Mouse (Mus musculus): Measurements from ENCODE around the gene Gnaq. TPM values are rescaled to one million over a fixed set of nuclear protein-coding genes. Genes with fewer than 3 reads are reported as not detected.

Gene Gnaq
- polyA plus RNA-seq, 1 experiment from 2014 or later, result 76.6 TPM

DNA sequence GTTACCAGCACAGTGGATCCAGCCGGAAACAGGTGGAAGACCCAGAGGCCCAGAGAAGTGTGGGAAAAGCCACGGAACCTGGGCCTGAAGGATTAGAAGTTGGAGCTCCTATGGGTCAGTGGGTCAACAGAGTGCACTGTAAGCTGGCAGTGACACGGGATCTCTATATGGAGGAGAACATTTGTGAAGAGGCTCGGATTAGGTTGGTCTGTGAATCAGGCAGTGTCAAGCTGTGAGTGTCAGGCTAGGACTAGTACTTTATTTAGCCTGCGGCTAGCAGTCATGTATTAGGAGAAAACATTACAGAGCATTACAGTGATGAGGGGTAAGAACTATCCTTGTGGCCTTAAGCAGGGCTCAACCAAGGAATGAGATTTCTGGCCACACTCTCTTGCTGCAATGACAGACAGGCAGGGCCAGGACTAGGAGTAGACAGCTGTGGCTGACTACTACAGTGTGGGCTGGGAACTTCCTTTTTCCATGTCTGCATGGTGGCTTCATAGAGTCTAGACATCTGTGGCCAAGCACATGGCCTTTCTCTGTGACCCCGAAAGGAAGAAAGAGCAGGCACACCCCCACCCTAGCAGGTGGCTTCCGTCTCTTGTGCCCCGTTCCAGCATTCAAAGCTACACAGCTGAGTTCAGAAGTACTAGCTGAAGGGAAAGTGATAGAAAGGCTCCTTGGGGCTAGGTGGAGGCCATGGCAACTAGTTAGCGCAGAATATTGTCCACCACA, 240.3 kb downstream of the Gnaq start:
- TF ChIP-seq CTCF (IDR thresholded peaks at IDR 0.05), result no peak
- in situ Hi-C loops (cut with MboI; ENCODE audit: low pct_unique_long_range_greater_than_20kb), result no loop called here
- POLR2A ChIA-PET, result interaction anchor here (0.5 to 0.6 kb wide), 2 partner anchors 13 to 432 kb away, joined by 3 to 4 read pairs; no protein-coding TSS in a partner anchor
- no peak for DNase-seq (ENCODE audit: low read depth, low spot score)
- CTCF ChIA-PET, result interaction anchor here (1.5 kb wide), 1 partner anchor 13 kb away, joined by 3 read pairs; no protein-coding TSS in a partner anchor
- ATAC-seq, result no peak
- H3K27me3 ChIP-seq, result no peaks in the 10 kb centered on the region

GRCm38 (mm10) chr19:16375881-16376280, 243.2 kb downstream of the Gnaq start:
- ATAC-seq, result no peak
- no peaks in the 10 kb centered on the region for H3K27me3 ChIP-seq
- no peak for TF ChIP-seq CTCF (IDR thresholded peaks at IDR 0.05)
- in situ Hi-C loops (cut with MboI; ENCODE audit: low pct_unique_long_range_greater_than_20kb), result no loop called here
- DNase-seq (ENCODE audit: low read depth, low spot score), result no peak
- POLR2A ChIA-PET, result no interaction called here
- CTCF ChIA-PET, result no interaction called here

DNA sequence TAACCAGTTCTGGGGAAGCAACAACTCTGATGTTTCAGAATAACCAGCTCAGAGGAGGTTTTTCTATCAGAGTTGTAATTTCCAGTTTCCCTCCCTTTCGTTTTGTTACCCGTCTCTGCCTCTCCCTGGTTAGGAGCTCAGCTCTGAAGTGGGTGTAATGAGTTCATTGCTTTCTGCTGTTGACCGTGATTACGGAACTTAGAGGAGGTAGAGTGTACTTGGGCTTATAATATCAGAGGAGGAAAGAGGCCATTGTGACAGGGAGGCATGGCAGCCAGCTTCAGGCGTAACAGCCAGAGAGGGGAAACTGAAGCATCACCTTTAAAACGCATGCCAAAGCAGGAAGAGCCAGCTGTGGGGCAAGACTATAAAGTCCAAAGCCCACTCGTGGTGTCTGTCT, 245.9 kb downstream of the Gnaq start:
- in situ Hi-C loops (cut with MboI; ENCODE audit: low pct_unique_long_range_greater_than_20kb), result no loop called here
- DNase-seq (ENCODE audit: low read depth, low spot score) (no peak), ATAC-seq (no peak)
- ChIA-PET POLR2A (no interaction called here), CTCF (no interaction called here)
- H3K27me3 ChIP-seq, result no peaks in the 10 kb centered on the region
- no peak for TF ChIP-seq CTCF (IDR thresholded peaks at IDR 0.05)

DNA sequence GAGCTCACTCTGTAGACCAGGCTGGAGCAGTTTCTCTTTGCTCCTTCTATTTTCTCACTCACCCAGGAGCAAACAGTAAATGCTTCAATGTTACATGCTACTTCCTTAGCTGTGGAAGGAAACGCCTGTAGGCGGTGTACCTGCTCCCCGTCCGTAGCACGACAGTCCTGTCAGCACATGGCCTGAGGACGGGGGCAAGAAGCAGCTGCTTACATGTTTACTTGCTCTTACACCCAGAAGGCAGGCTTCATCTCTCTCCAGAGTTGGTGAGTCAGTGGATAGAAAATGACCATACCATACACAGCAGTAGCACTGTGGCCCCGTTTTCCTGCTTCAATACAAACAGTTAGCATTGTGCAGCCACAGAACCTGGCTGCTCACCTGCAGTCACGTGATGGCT, 247.1 kb downstream of the Gnaq start:
- CTCF ChIA-PET, result no interaction called here
- ATAC-seq (no peak), DNase-seq (ENCODE audit: low read depth, low spot score) (no peak)
- in situ Hi-C loops (cut with MboI; ENCODE audit: low pct_unique_long_range_greater_than_20kb), result no loop called here
- POLR2A ChIA-PET, result interaction anchor here (0.7 kb wide), 1 partner anchor 9 kb away, joined by 4 read pairs; no protein-coding TSS in a partner anchor
- no peak for TF ChIP-seq CTCF (IDR thresholded peaks at IDR 0.05)
- no peaks in the 10 kb centered on the region for H3K27me3 ChIP-seq

DNA sequence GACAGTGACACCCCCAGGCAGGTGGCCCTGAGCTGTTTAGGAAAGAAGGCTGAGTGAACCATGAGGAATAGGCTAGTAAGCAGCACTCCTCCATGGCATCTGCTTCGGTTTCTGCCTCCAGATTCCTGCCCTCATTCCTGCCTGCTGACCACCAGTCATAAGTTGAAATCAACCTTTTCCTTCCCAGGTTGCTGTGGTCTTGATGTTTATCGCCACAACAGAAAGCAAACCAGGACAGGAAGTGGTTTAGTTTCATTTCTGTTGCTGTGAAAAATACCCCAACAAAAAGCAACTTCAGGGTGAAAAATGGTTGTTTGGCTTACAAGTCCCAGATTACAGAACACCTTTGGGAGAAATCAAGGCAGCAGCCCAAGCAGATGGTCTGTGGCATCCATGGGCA, 249.8 kb downstream of the Gnaq start:
- no peak for ATAC-seq
- POLR2A ChIA-PET, result no interaction called here

GRCm38 (mm10) chr19:16383127-16383526, 250.5 kb downstream of the Gnaq start:
- TF ChIP-seq CTCF (IDR thresholded peaks at IDR 0.05), result no peak
- no peak for DNase-seq (ENCODE audit: low read depth, low spot score)

More for the DNA sequence above, 249.8 kb downstream of the Gnaq start:
- no peaks in the 10 kb centered on the region for H3K27me3 ChIP-seq
- in situ Hi-C loops (cut with MboI; ENCODE audit: low pct_unique_long_range_greater_than_20kb), result no loop called here
- no peak for DNase-seq (ENCODE audit: low read depth, low spot score)
- CTCF ChIA-PET, result no interaction called here
- no peak for TF ChIP-seq CTCF (IDR thresholded peaks at IDR 0.05)

GRCm38 (mm10) chr19:16384094-16384493, 251.5 kb downstream of the Gnaq start:
- DNase-seq (ENCODE audit: low read depth, low spot score), result no peak
- POLR2A ChIA-PET, result no interaction called here
- TF ChIP-seq CTCF (IDR thresholded peaks at IDR 0.05), result no peak

More at GRCm38 (mm10) chr19:16383127-16383526, 250.5 kb downstream of the Gnaq start:
- in situ Hi-C loops (cut with MboI; ENCODE audit: low pct_unique_long_range_greater_than_20kb), result no loop called here
- POLR2A ChIA-PET, result interaction anchor here (0.6 kb wide), 1 partner anchor 347 kb away, joined by 11 read pairs; no protein-coding TSS in a partner anchor
- ATAC-seq, result no peak
- CTCF ChIA-PET, result no interaction called here
- H3K27me3 ChIP-seq, result no peaks in the 10 kb centered on the region

GRCm38 (mm10) chr19:16384957-16385356, 252.3 kb downstream of the Gnaq start:
- TF ChIP-seq CTCF (IDR thresholded peaks at IDR 0.05), result no peak
- POLR2A ChIA-PET, result interaction anchor here (1.1 kb wide), 1 partner anchor 213 kb away, joined by 3 read pairs; no protein-coding TSS in a partner anchor
- ATAC-seq (no peak), DNase-seq (ENCODE audit: low read depth, low spot score) (no peak)
- CTCF ChIA-PET, result interaction anchor here (0.8 to 1.2 kb wide), 3 partner anchors 16 to 29 kb away, joined by 3 to 5 read pairs (median 3); no protein-coding TSS in a partner anchor
- in situ Hi-C loops (cut with MboI; ENCODE audit: low pct_unique_long_range_greater_than_20kb), result no loop called here
- no peaks in the 10 kb centered on the region for H3K27me3 ChIP-seq

More at GRCm38 (mm10) chr19:16384094-16384493, 251.5 kb downstream of the Gnaq start:
- no peaks in the 10 kb centered on the region for H3K27me3 ChIP-seq
- in situ Hi-C loops (cut with MboI; ENCODE audit: low pct_unique_long_range_greater_than_20kb), result no loop called here
- no peak for ATAC-seq
- CTCF ChIA-PET, result no interaction called here

DNA sequence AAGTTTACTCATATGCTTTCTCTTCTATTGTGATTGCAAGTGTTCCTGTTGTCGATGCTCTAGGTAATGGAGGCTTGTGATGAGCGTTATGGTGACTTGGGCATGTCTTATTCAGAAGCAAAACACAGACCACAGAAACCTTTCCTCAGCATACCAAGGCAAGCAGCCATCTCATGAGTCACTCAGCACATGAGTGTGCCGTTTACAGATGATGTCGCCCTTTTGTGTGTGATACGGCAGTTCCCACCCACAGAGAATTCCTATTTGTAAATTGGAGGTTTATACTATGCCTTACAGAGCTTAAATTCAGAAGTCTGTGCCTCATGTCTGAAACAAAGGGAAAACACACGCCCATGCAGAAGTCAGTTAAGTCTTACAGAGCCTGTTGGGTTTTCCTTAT, 253.9 kb downstream of the Gnaq start:
- in situ Hi-C loops (cut with MboI; ENCODE audit: low pct_unique_long_range_greater_than_20kb), result no loop called here

GRCm38 (mm10) chr19:16390192-16390795, 257.7 kb downstream of the Gnaq start:
- in situ Hi-C loops (cut with MboI; ENCODE audit: low pct_unique_long_range_greater_than_20kb), result no loop called here
- no peaks in the 10 kb centered on the region for H3K27me3 ChIP-seq
- TF ChIP-seq CTCF (IDR thresholded peaks at IDR 0.05), result no peak
- ChIA-PET CTCF (interaction anchor here (1.0 kb wide), 1 partner anchor 11 kb away, joined by 3 read pairs; no protein-coding TSS in a partner anchor), POLR2A (no interaction called here)
- no peak for DNase-seq (ENCODE audit: low read depth, low spot score)
- no peak for ATAC-seq

More for the DNA sequence above, 253.9 kb downstream of the Gnaq start:
- no peaks in the 10 kb centered on the region for H3K27me3 ChIP-seq
- ChIA-PET CTCF (interaction anchor here (0.9 to 2.0 kb wide), 4 partner anchors 13 to 213 kb away, joined by 3 to 9 read pairs (median 4); no protein-coding TSS in a partner anchor), POLR2A (no interaction called here)
- DNase-seq (ENCODE audit: low read depth, low spot score), result peak; percentile 82
- TF ChIP-seq CTCF (IDR thresholded peaks at IDR 0.05), result no peak
- peak; percentile 98 for ATAC-seq

GRCm38 (mm10) chr19:16394381-16394780, 261.8 kb downstream of the Gnaq start:
- TF ChIP-seq CTCF (IDR thresholded peaks at IDR 0.05), result no peak
- H3K27me3 ChIP-seq, result no peaks in the 10 kb centered on the region
- ChIA-PET POLR2A (no interaction called here), CTCF (interaction anchor here (1.0 to 1.4 kb wide), 2 partner anchors 23 to 25 kb away, joined by 3 read pairs; no protein-coding TSS in a partner anchor)
- in situ Hi-C loops (cut with MboI; ENCODE audit: low pct_unique_long_range_greater_than_20kb), result no loop called here
- no peak for DNase-seq (ENCODE audit: low read depth, low spot score)
- no peak for ATAC-seq
